Mouse (Mus musculus): Measurements from ENCODE around the gene Camk2g. TPM values are rescaled to one million over a fixed set of nuclear protein-coding genes. Genes with fewer than 3 reads are reported as not detected.
A peak's percentile ranks its signal among the peaks of the same experiment; 100 is the strongest.

The Camk2g gene
- polyA plus RNA-seq, 1 experiment from 2014 or later, result 140 TPM

DNA sequence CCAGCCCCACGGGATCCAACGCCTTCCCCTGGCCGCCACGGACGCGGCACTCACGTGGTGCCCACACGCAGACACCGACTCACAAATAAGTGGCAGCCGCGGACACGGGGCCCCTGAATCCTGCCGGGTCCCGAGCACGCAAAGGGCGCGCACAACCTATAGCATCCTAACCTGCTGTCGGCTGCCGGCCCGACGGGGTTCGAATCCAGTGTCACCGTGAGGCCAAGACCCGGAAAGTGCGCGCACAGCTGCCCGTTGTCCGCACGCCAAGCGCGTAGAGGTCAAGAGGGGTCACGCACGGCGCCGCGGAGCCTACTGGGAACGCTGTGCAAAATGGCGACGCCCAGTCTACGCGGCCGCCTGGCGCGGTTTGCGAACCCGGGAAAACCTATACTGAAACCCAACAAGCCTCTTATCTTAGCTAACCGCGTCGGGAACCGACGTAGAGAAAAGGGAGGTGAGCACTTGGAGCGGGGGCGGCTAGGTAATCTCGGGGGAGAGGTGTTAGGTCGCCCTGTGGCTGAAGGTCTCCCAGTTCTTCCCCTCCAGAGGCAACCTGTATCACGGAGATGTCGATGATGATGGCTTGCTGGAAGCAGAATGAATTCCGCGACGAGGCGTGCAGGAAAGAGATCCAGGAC lies 91.0 kb downstream of the Camk2g start, which contains the start of gene Chchd1:
Gene Chchd1 (plus strand): TSS at position 266 of the 641 bp plus-strand sequence.
- Histone ChIP-seq H3K4me2 (peak within 1 kb of the TSS; percentile 72), H3K9me3 (no peaks in the 10 kb centered on the region), H3K4me1 (peaks cover 61% of the 10 kb centered on the region), H3K4me3 (peak within 1 kb of the TSS; percentile 66), H3K36me3 (replicated peaks) (no peaks in the 10 kb centered on the region), H3K9ac (peak within 1 kb of the TSS; percentile 74), H3K27me3 (replicated peaks) (no peaks in the 10 kb centered on the region), H3K27ac (peak within 1 kb of the TSS; percentile 85)
- peak; percentile 69 for ATAC-seq (replicated peaks)
- WGBS, result under 1% methylated on average over 61 of the region's 61 CpGs

DNA sequence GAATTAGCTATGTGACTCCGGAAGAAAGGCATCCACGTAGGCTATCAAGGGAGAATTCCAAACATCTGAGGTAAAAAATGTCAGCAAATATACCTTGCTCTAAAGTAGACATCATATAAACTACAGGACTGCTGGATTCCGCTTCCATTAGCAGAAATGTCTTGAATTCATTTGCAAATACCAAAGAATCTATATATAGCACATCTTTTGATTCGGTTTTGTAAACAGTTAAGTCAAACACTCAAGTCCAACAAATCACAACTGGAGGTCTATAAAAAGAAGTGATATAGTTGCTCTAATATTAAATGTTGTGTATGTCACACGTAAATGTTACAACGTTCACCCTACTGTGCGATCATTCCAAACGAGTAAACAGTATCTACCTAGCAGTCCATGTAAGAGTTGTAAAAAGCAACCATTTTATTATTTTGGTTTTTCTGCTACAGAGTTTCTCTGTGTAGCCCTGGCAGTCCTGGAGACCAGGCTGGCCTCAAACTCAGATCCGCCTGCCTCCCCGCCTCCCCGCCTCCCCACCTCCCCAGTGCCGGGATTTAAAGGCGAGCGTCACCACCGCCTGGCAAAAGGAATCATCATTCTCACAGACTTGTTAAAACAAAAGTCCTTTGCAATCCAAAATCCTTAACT lies 91.7 kb downstream of the Camk2g start:
- Histone ChIP-seq H3K4me1 (peaks cover 67% of the 10 kb centered on the region), H3K4me2 (peak overlapping the region; percentile 72), H3K9me3 (no peaks in the 10 kb centered on the region), H3K9ac (peak overlapping the region; percentile 74), H3K27ac (peak overlapping the region; percentile 85), H3K4me3 (peak overlapping the region; percentile 66), H3K36me3 (replicated peaks) (no peaks in the 10 kb centered on the region), H3K27me3 (replicated peaks) (no peaks in the 10 kb centered on the region)
- ATAC-seq (replicated peaks), result peak; percentile 19; the same call in 1 of the 2 replicates
- 15% methylated on average over 15 of the region's 15 CpGs for WGBS

DNA sequence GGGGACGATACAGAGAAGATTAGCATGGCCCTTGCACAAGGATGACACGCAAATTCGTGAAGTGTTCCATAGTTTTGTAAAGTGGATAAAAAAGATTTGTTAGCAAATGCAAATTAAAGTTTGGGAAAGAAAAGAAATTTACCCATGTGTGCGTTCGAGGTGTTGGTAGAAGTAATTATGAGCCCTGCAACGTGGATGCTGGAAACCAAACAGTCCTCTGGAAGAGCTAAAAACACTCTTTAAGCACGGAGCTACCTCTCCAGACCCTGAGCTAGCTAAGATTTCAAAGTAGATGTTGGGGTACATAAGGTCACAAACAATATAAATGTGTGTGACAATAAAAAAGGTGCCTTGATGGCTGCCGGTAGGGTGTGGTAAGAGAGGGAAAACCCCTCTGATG lies 92.3 kb downstream of the Camk2g start:
- H3K4me3 ChIP-seq, result peak overlapping the region; percentile 66
- WGBS, result 86% methylated on average over 8 of the region's 8 CpGs
- peak overlapping the region; percentile 72 for H3K4me2 ChIP-seq
- peaks cover 69% of the 10 kb centered on the region for H3K4me1 ChIP-seq
- no peaks in the 10 kb centered on the region for H3K36me3 ChIP-seq (replicated peaks)
- H3K27me3 ChIP-seq (replicated peaks), result no peaks in the 10 kb centered on the region
- no peak overlapping the region for H3K27ac ChIP-seq
- H3K9me3 ChIP-seq, result no peaks in the 10 kb centered on the region
- ATAC-seq (replicated peaks), result no peak
- H3K9ac ChIP-seq, result no peak overlapping the region

- Histone ChIP-seq H3K36me3 (replicated peaks) (no peaks in the 10 kb centered on the region), H3K4me2 (no peak overlapping the region), H3K9me3 (no peaks in the 10 kb centered on the region), H3K4me3 (no peak overlapping the region), H3K9ac (no peak overlapping the region), H3K27ac (no peak overlapping the region), H3K27me3 (replicated peaks) (no peaks in the 10 kb centered on the region), H3K4me1 (peaks cover 74% of the 10 kb centered on the region)
- WGBS, result 85% methylated on average over 3 of the region's 3 CpGs
- ATAC-seq (replicated peaks), result no peak
These were observed 93.5 kb downstream of the Camk2g start for GRCm38 (mm10) chr14:20700362-20700761.

DNA sequence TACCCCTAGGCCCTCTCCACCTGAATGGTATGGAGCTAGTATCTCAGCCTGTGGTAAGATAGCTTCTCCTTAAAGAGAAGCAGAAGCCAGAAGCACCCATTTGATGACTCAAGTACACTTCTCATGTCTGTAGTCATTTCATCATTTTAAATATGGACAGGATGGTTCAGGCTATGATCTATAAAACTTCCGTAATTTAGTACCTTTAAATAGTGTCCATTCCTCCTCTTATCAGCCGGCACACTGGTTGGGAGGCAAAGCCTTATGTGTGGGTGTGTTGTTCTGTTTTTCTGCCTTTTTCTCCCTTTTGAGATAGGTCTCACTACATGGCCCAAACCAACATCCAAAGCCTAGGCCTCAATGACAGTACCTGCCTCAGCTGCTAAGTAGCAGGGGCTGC lies 95.4 kb downstream of the Camk2g start:
- 0 out of 2 replicates have a peak overlapping the region, but pooled peaks have one; percentile 0 for H3K9ac ChIP-seq

DNA sequence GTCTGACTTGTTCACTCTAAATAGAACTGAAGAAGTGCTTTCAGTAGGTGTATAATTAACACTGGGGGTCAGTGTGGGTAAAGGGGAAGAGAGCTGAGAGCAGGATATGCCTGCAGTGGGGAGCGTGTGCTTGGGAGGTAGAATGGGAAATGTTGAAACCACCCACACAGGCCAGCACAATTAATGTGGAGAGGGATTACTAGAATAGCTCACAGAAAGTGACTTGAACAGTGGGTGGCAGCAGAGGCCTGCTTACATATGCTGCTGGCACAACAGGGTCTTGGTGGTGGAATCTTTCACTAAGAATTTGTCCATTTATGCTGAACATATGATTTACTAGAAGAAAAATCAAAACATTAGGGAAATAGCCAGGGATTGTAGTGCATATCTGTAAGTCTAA lies 96.9 kb downstream of the Camk2g start:
- Histone ChIP-seq H3K4me1 (peaks cover 68% of the 10 kb centered on the region), H3K9me3 (no peaks in the 10 kb centered on the region), H3K9ac (peak overlapping the region; percentile 73; the same call in 1 of the 2 replicates), H3K4me3 (peak overlapping the region; percentile 70), H3K27me3 (replicated peaks) (no peaks in the 10 kb centered on the region), H3K4me2 (peak overlapping the region; percentile 84), H3K36me3 (replicated peaks) (peaks cover 18% of the 10 kb centered on the region), H3K27ac (0 out of 2 replicates have a peak overlapping the region, but pooled peaks have one; percentile 35)
- no peak for ATAC-seq (replicated peaks)
- WGBS, result 9% methylated on average over 1 of the region's 1 CpGs

More for the DNA sequence above, 95.4 kb downstream of the Camk2g start:
- H3K27ac ChIP-seq, result no peak overlapping the region
- H3K4me1 ChIP-seq, result peaks cover 74% of the 10 kb centered on the region
- peaks cover 5% of the 10 kb centered on the region for H3K36me3 ChIP-seq (replicated peaks)
- 0 out of 2 replicates have a peak overlapping the region, but pooled peaks have one; percentile 1 for H3K4me3 ChIP-seq
- 83% methylated on average over 2 of the region's 2 CpGs for WGBS
- no peak for ATAC-seq (replicated peaks)
- H3K27me3 ChIP-seq (replicated peaks), result no peaks in the 10 kb centered on the region
- no peaks in the 10 kb centered on the region for H3K9me3 ChIP-seq
- H3K4me2 ChIP-seq, result peak overlapping the region; percentile 84

- H3K9ac ChIP-seq, result peak overlapping the region; percentile 73
- H3K9me3 ChIP-seq, result no peaks in the 10 kb centered on the region
- WGBS, result 14% methylated on average over 27 of the region's 27 CpGs
- peaks cover 58% of the 10 kb centered on the region for H3K4me1 ChIP-seq
- peaks cover 28% of the 10 kb centered on the region for H3K36me3 ChIP-seq (replicated peaks)
- H3K27me3 ChIP-seq (replicated peaks), result no peaks in the 10 kb centered on the region
- ATAC-seq (replicated peaks), result peak; percentile 5; the same call in 1 of the 2 replicates
- peak overlapping the region; percentile 70 for H3K4me3 ChIP-seq
- peak overlapping the region; percentile 96 for H3K27ac ChIP-seq
- peak overlapping the region; percentile 84 for H3K4me2 ChIP-seq
These were observed 97.9 kb downstream of the Camk2g start for GRCm38 (mm10) chr14:20695761-20696520.

- Histone ChIP-seq H3K4me3 (peak within 1 kb of the TSS; percentile 70), H3K9me3 (no peaks in the 10 kb centered on the region), H3K36me3 (replicated peaks) (peaks cover 32% of the 10 kb centered on the region), H3K9ac (peak within 1 kb of the TSS; percentile 73), H3K4me1 (peaks cover 50% of the 10 kb centered on the region), H3K27me3 (replicated peaks) (no peaks in the 10 kb centered on the region), H3K4me2 (peak within 1 kb of the TSS; percentile 84), H3K27ac (peak within 1 kb of the TSS; percentile 96)
- ATAC-seq (replicated peaks), result peak; percentile 94
- WGBS, result under 1% methylated on average over 111 of the region's 111 CpGs
These were observed 98.8 kb downstream of the Camk2g start, which contains the start of gene Fut11 for GRCm38 (mm10) chr14:20694884-20695760. Fut11 (plus strand) TSS chr14:20694968.

GRCm38 (mm10) chr14:20694185-20694883 lies 99.6 kb downstream of the Camk2g start:
- ATAC-seq (replicated peaks), result peak; percentile 45; the same call in 1 of the 2 replicates
- Histone ChIP-seq H3K9ac (peak overlapping the region; percentile 73), H3K27ac (peak overlapping the region; percentile 96), H3K27me3 (replicated peaks) (no peaks in the 10 kb centered on the region), H3K9me3 (no peaks in the 10 kb centered on the region), H3K4me1 (peaks cover 42% of the 10 kb centered on the region), H3K36me3 (replicated peaks) (peaks cover 40% of the 10 kb centered on the region), H3K4me2 (peak overlapping the region; percentile 84), H3K4me3 (peak overlapping the region; percentile 70)
- WGBS, result 48% methylated on average over 13 of the region's 13 CpGs

- no peak overlapping the region for H3K27ac ChIP-seq
- peaks cover 36% of the 10 kb centered on the region for H3K4me1 ChIP-seq
- no peak overlapping the region for H3K9ac ChIP-seq
- H3K4me2 ChIP-seq, result no peak overlapping the region
- H3K36me3 ChIP-seq (replicated peaks), result peaks cover 47% of the 10 kb centered on the region
- no peak for ATAC-seq (replicated peaks)
- no peak overlapping the region for H3K4me3 ChIP-seq
- no peaks in the 10 kb centered on the region for H3K9me3 ChIP-seq
- 97% methylated on average over 10 of the region's 10 CpGs for WGBS
- no peaks in the 10 kb centered on the region for H3K27me3 ChIP-seq (replicated peaks)
These were observed 100.2 kb downstream of the Camk2g start for GRCm38 (mm10) chr14:20693589-20694101.

- Histone ChIP-seq H3K27ac (no peak overlapping the region), H3K4me2 (no peak overlapping the region), H3K9me3 (no peaks in the 10 kb centered on the region), H3K4me1 (peaks cover 17% of the 10 kb centered on the region), H3K27me3 (replicated peaks) (no peaks in the 10 kb centered on the region), H3K4me3 (no peak overlapping the region), H3K9ac (no peak overlapping the region), H3K36me3 (replicated peaks) (peaks cover 65% of the 10 kb centered on the region)
- WGBS, result 92% methylated on average over 6 of the region's 6 CpGs
- no peak for ATAC-seq (replicated peaks)
These were observed 102.1 kb downstream of the Camk2g start for GRCm38 (mm10) chr14:20691772-20692171.
